Mouse (Mus musculus): ENCODE measurements at regions not wholly inside any gene's neighbourhood (a gene's known extent, or its start where the extent isn't known, plus 50 kb on each side); places are given as distances from the start of the nearest gene placed in this dataset.

DNA sequence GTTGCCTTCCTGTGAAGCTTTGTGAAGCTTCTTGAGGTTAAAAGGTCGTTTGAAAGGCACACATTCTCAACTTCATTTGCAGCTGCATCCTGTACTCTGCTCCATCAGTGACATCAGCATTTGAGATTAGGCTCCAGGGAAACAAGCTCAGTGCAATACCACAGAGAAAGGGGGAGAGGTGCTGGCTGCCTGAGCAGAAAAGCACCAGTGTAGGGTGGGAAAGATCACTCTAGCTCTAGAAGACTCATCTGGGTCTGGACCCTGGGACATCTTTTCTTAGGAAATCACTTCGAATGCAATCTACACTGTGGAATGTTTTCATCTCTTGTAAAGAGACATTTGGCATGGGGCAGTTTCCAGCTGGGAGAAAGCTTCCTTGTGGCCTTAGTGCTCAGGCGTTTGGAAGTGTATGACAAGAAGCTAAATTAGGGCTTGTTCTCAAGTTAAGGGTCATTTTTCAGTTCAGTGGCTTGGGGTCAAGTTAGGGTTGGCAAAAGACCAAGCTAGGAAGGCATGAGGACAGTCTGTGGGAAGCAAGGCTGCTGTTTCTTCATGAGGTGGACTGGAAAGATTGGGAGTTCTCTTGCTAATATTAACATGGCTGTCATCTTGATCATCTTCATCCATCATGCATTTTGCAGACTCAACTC lies 370.5 kb upstream of the Gm6657 start:
- H3K4me3 ChIP-seq (ENCODE audit: insufficient read depth in 1 of 2, low read depth in 1 of 2, low read length in 2 of 2, poor library complexity in 1 of 2, severe bottlenecking in 1 of 2): no peak overlapping the region
- H3K27ac ChIP-seq (ENCODE audit: insufficient read depth, low read depth, low read length, poor library complexity, severe bottlenecking): no peak overlapping the region
- H3K9ac ChIP-seq (ENCODE audit: insufficient read depth, low read depth, low read length, poor library complexity, severe bottlenecking): no peak overlapping the region
- TF ChIP-seq ZNF384 (IDR thresholded peaks at IDR 0.05; ENCODE audit: low read depth, low read length): no peak
- TF ChIP-seq MAFK (IDR thresholded peaks at IDR 0.05; ENCODE audit: insufficient read depth, low read depth, low read length): no peak
- TF ChIP-seq CHD2 (IDR thresholded peaks at IDR 0.05; ENCODE audit: low read depth, low read length): no peak
- TF ChIP-seq ZC3H11A (IDR thresholded peaks at IDR 0.05; ENCODE audit: borderline replicate concordance, low read depth, low read length): no peak
- no peak for TF ChIP-seq HCFC1 (IDR thresholded peaks at IDR 0.05; ENCODE audit: borderline replicate concordance, insufficient read depth, low read length)
- H3K4me1 ChIP-seq (ENCODE audit: control insufficient read depth in 2 of 2, insufficient read depth in 2 of 2, low read length in 2 of 2, poor library complexity in 1 of 2): no peaks in the 10 kb centered on the region
- H3K36me3 ChIP-seq (ENCODE audit: control insufficient read depth, insufficient read depth, low read length, poor library complexity, severe bottlenecking): no peaks in the 10 kb centered on the region
- H3K9me3 ChIP-seq (ENCODE audit: control insufficient read depth, insufficient read depth, low read depth, low read length): no peaks in the 10 kb centered on the region
- in situ Hi-C loops (cut with MboI; ENCODE audit: low sequenced_read_pairs in 2 of 2, unreplicated experiment in 2 of 2): no loop called here
- DNase-seq (ENCODE audit: low read depth, low spot score): no peak

DNA sequence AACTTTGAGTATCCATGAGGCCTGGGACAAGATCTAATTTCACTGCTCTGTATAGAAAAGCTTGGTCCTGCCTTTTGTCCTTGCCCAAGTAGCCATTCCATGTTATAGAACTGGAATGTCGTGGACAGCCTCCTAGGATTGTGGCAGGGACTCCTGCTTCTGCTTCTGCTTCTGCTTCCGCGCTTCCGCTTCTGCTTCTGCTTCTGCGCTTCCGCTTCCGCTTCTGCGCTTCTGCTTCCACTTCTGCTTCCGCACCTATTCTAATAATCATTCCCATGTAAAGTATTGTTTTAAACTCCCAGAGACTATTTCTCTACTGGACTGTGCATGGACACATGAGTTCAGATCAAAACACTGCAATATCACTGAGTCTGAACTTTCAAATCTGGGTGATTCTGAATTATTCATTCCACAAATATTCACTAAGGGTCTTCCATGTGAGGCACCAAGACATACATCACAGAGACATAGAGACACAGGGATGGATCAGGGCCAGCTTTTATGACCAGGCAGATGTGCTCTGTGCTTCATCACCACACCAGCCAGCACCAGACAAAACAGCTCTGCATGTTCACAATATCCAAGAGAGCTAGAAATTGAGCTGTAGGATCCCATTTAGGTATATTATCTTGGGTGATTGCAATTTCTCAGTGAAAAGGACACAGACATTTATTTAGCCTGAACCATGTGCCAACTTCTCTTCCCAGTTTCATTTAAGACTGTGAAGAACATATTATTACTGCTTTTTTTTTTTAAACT lies 360.5 kb upstream of the Gm6657 start:
- H3K9me3 ChIP-seq (ENCODE audit: control insufficient read depth, insufficient read depth, low read depth, low read length): no peaks in the 10 kb centered on the region
- in situ Hi-C loops (cut with MboI; ENCODE audit: low sequenced_read_pairs in 2 of 2, unreplicated experiment in 2 of 2): no loop called here
- no peaks in the 10 kb centered on the region for H3K36me3 ChIP-seq (ENCODE audit: control insufficient read depth, insufficient read depth, low read length, poor library complexity, severe bottlenecking)
- TF ChIP-seq ZNF384 (IDR thresholded peaks at IDR 0.05; ENCODE audit: low read depth, low read length) (no peak), MAFK (IDR thresholded peaks at IDR 0.05; ENCODE audit: insufficient read depth, low read depth, low read length) (no peak), CHD2 (IDR thresholded peaks at IDR 0.05; ENCODE audit: low read depth, low read length) (no peak), HCFC1 (IDR thresholded peaks at IDR 0.05; ENCODE audit: borderline replicate concordance, insufficient read depth, low read length) (no peak), ZC3H11A (IDR thresholded peaks at IDR 0.05; ENCODE audit: borderline replicate concordance, low read depth, low read length) (no peak)
- no peak overlapping the region for H3K27ac ChIP-seq (ENCODE audit: insufficient read depth, low read depth, low read length, poor library complexity, severe bottlenecking)
- no peak for DNase-seq (ENCODE audit: low read depth, low spot score)
- no peaks in the 10 kb centered on the region for H3K4me1 ChIP-seq (ENCODE audit: control insufficient read depth in 2 of 2, insufficient read depth in 2 of 2, low read length in 2 of 2, poor library complexity in 1 of 2)
- H3K4me3 ChIP-seq (ENCODE audit: insufficient read depth in 1 of 2, low read depth in 1 of 2, low read length in 2 of 2, poor library complexity in 1 of 2, severe bottlenecking in 1 of 2): no peak overlapping the region
- H3K9ac ChIP-seq (ENCODE audit: insufficient read depth, low read depth, low read length, poor library complexity, severe bottlenecking): no peak overlapping the region

DNA sequence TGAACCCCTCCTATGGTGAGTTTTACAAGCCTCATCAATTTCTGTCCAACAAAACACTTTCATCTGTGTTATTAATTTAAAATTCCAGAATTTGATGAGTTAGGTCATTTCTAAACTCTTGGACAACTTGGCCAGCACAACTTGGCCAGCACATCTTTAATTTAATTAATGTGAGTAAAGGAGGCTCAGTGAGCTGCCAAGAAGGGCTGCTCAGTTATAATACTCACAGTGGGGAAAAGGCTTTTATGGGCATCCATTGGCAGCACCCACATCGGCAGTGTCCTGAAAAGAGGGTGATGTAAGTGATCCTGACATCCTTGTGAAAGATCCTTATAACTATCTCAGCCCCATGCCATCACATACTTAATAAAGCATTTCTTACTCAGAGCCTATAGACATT lies 359.2 kb upstream of the Gm6657 start:
- H3K36me3 ChIP-seq (ENCODE audit: control insufficient read depth, insufficient read depth, low read length, poor library complexity, severe bottlenecking): no peaks in the 10 kb centered on the region
- no peaks in the 10 kb centered on the region for H3K4me1 ChIP-seq (ENCODE audit: control insufficient read depth in 2 of 2, insufficient read depth in 2 of 2, low read length in 2 of 2, poor library complexity in 1 of 2)
- in situ Hi-C loops (cut with MboI; ENCODE audit: low sequenced_read_pairs in 2 of 2, unreplicated experiment in 2 of 2): no loop called here
- H3K9ac ChIP-seq (ENCODE audit: insufficient read depth, low read depth, low read length, poor library complexity, severe bottlenecking): no peak overlapping the region
- TF ChIP-seq ZNF384 (IDR thresholded peaks at IDR 0.05; ENCODE audit: low read depth, low read length) (no peak), HCFC1 (IDR thresholded peaks at IDR 0.05; ENCODE audit: borderline replicate concordance, insufficient read depth, low read length) (no peak), MAFK (IDR thresholded peaks at IDR 0.05; ENCODE audit: insufficient read depth, low read depth, low read length) (no peak), ZC3H11A (IDR thresholded peaks at IDR 0.05; ENCODE audit: borderline replicate concordance, low read depth, low read length) (no peak), CHD2 (IDR thresholded peaks at IDR 0.05; ENCODE audit: low read depth, low read length) (no peak)
- no peak overlapping the region for H3K4me3 ChIP-seq (ENCODE audit: insufficient read depth in 1 of 2, low read depth in 1 of 2, low read length in 2 of 2, poor library complexity in 1 of 2, severe bottlenecking in 1 of 2)
- DNase-seq (ENCODE audit: low read depth, low spot score): no peak
- no peak overlapping the region for H3K27ac ChIP-seq (ENCODE audit: insufficient read depth, low read depth, low read length, poor library complexity, severe bottlenecking)
- H3K9me3 ChIP-seq (ENCODE audit: control insufficient read depth, insufficient read depth, low read depth, low read length): no peaks in the 10 kb centered on the region

DNA sequence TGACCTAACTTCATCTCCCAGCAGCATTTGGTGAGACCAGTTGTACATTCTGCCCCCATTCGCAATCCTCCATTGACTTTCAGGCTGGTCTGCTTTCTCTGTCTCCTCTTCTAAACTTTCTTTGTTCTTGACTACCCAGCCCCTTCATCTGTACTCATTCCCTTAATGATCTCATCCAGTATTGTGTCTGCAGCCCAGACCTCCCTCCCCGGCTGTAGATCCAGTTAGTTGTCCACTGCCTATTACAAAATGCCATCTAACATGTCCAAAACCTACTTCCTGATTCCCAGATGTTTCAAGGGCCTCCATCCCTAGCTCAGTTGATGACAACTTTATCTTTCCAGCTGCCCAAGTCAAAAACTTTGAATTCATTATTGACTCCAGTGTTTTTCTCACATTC lies 357.8 kb upstream of the Gm6657 start:
- no peak for DNase-seq (ENCODE audit: low read depth, low spot score)
- Histone ChIP-seq H3K9ac (ENCODE audit: insufficient read depth, low read depth, low read length, poor library complexity, severe bottlenecking) (no peak overlapping the region), H3K9me3 (ENCODE audit: control insufficient read depth, insufficient read depth, low read depth, low read length) (no peaks in the 10 kb centered on the region), H3K27ac (ENCODE audit: insufficient read depth, low read depth, low read length, poor library complexity, severe bottlenecking) (no peak overlapping the region), H3K4me1 (ENCODE audit: control insufficient read depth in 2 of 2, insufficient read depth in 2 of 2, low read length in 2 of 2, poor library complexity in 1 of 2) (no peaks in the 10 kb centered on the region), H3K36me3 (ENCODE audit: control insufficient read depth, insufficient read depth, low read length, poor library complexity, severe bottlenecking) (no peaks in the 10 kb centered on the region), H3K4me3 (ENCODE audit: insufficient read depth in 1 of 2, low read depth in 1 of 2, low read length in 2 of 2, poor library complexity in 1 of 2, severe bottlenecking in 1 of 2) (no peak overlapping the region)
- in situ Hi-C loops (cut with MboI; ENCODE audit: low sequenced_read_pairs in 2 of 2, unreplicated experiment in 2 of 2): no loop called here
- TF ChIP-seq HCFC1 (IDR thresholded peaks at IDR 0.05; ENCODE audit: borderline replicate concordance, insufficient read depth, low read length): no peak
- TF ChIP-seq MAFK (IDR thresholded peaks at IDR 0.05; ENCODE audit: insufficient read depth, low read depth, low read length): no peak
- no peak for TF ChIP-seq CHD2 (IDR thresholded peaks at IDR 0.05; ENCODE audit: low read depth, low read length)
- no peak for TF ChIP-seq ZC3H11A (IDR thresholded peaks at IDR 0.05; ENCODE audit: borderline replicate concordance, low read depth, low read length)
- no peak for TF ChIP-seq ZNF384 (IDR thresholded peaks at IDR 0.05; ENCODE audit: low read depth, low read length)
